ENCODE assay signal across 8 mouse cellular contexts in genomic region chr15:81416763-81417310, GRCm38 (mm10). TPM values are rescaled to one million over a fixed set of nuclear protein-coding genes. Genes with fewer than 3 reads are reported as not detected.
DNase-seq lines count a peak whose midpoint lies in the region; ATAC-seq and TF ChIP-seq lines count a peak whose summit lies in the region.
"Not testable (repeated sequence)": the region's sequence is repeated elsewhere in the genome, so short reads cannot be mapped to it uniquely, and the experiment has no call there.

No protein-coding gene starts in this region.

- peak; percentile 81 for DNase-seq in adrenal gland, adult 2 months
- DNase-seq in forebrain, embryonic 10.5 days (ENCODE audit: extremely low spot score, low spot score): peak; percentile 67
- peak; percentile 86 for DNase-seq in kidney, adult 2 months
- DNase-seq in midbrain, postnatal 0 days (ENCODE audit: low spot score): peak; percentile 23
- DNase-seq in spleen, postnatal 10 days (ENCODE audit: low spot score in 2 of 2): peak; percentile 43 to 84
- DNase-seq in urinary bladder, postnatal 4 days (ENCODE audit: low spot score in 2 of 2): peak; percentile 57 to 71

- H3K9me3 ChIP-seq in forebrain, embryonic 10.5 days; heart, embryonic 14.5 days (ENCODE audit: control insufficient read depth, low read length); liver, embryonic 15.5 days (replicated peaks); midbrain, postnatal 0 days (ENCODE audit: low read length): not testable (repeated sequence)

- H3K27ac ChIP-seq in forebrain, embryonic 10.5 days: peak overlapping the region; percentile 77
- H3K27ac ChIP-seq in heart, embryonic 14.5 days (replicated peaks in 1 of 2; ENCODE audit: control insufficient read depth in 1 of 2, insufficient read depth in 1 of 2, low read depth in 2 of 2, low read length in 2 of 2); kidney, adult 2 months (ENCODE audit: insufficient read depth, low read depth, low read length); midbrain, postnatal 0 days (ENCODE audit: low read depth, low read length): not testable (repeated sequence)
- peak overlapping the region; percentile 68 for H3K27ac ChIP-seq in liver, embryonic 15.5 days (replicated peaks)

- peak overlapping the region; percentile 66 for H3K4me2 ChIP-seq in heart, embryonic 14.5 days (ENCODE audit: low read length)
- H3K4me2 ChIP-seq in liver, embryonic 15.5 days: peak overlapping the region; percentile 72
- H3K4me2 ChIP-seq in midbrain, postnatal 0 days (ENCODE audit: low read depth, low read length, poor library complexity, severe bottlenecking): peak overlapping the region; percentile 24; the same call in 1 of the 2 replicates

- WGBS in forebrain, embryonic 10.5 days: 11% methylated on average over 22 of the region's 22 CpGs
- 4% methylated on average over 22 of the region's 22 CpGs for WGBS in heart, embryonic 14.5 days
- 8% methylated on average over 22 of the region's 22 CpGs for WGBS in kidney, adult 2 months
- 9% methylated on average over 22 of the region's 22 CpGs for WGBS in liver, embryonic 15.5 days (ENCODE audit: insufficient replicate concordance)
- WGBS in midbrain, postnatal 0 days: 8% methylated on average over 22 of the region's 22 CpGs

- peak overlapping the region; percentile 35 for H3K4me3 ChIP-seq in forebrain, embryonic 10.5 days
- peak overlapping the region; percentile 17 to 30; a peak in 3 of 4 replicates for H3K4me3 ChIP-seq in heart, embryonic 14.5 days (ENCODE audit: control insufficient read depth in 1 of 2, insufficient read depth in 1 of 2, low read depth in 1 of 2, low read length in 2 of 2)
- H3K4me3 ChIP-seq in kidney, adult 2 months (ENCODE audit: insufficient read depth, low read depth, low read length); midbrain, postnatal 0 days (ENCODE audit: low read depth, low read length): not testable (repeated sequence)
- peak overlapping the region; percentile 41 for H3K4me3 ChIP-seq in liver, embryonic 15.5 days (replicated peaks)

- not testable (repeated sequence) for TF ChIP-seq CTCF in kidney, adult 2 months (conservative IDR thresholded peaks at IDR 0.05; ENCODE audit: insufficient read depth, insufficient read length, low read depth, low read length); midbrain, postnatal 0 days (IDR thresholded peaks at IDR 0.05)

- H3K27me3 ChIP-seq in forebrain, embryonic 10.5 days (ENCODE audit: poor library complexity, severe bottlenecking); heart, embryonic 14.5 days (ENCODE audit: control insufficient read depth, insufficient read depth, low read length); kidney, adult 2 months (replicated peaks; ENCODE audit: control insufficient read depth, insufficient read depth, low read length); liver, embryonic 15.5 days; midbrain, postnatal 0 days (ENCODE audit: insufficient read depth, low read length): not testable (repeated sequence)

- peak; percentile 61; the same call in 1 of the 2 replicates for ATAC-seq in heart, embryonic 14.5 days (ENCODE audit: insufficient number of reproducible peaks, insufficient read depth, low FRiP score, low read depth)
- ATAC-seq in liver, embryonic 15.5 days (ENCODE audit: insufficient read depth): peak; percentile 79
- ATAC-seq in midbrain, postnatal 0 days (ENCODE audit: low FRiP score): not testable (repeated sequence)

- H3K4me1 ChIP-seq in forebrain, embryonic 10.5 days: peaks cover 23% of the 10 kb centered on the region
- not testable (repeated sequence) for H3K4me1 ChIP-seq in heart, embryonic 14.5 days (ENCODE audit: control insufficient read depth in 2 of 2, insufficient read depth in 2 of 2, low read length in 2 of 2); kidney, adult 2 months (ENCODE audit: control insufficient read depth, insufficient read depth, low read length); midbrain, postnatal 0 days (ENCODE audit: insufficient read depth, low read length)
- H3K4me1 ChIP-seq in liver, embryonic 15.5 days (replicated peaks): peaks cover 29% of the 10 kb centered on the region

- H3K9ac ChIP-seq in heart, embryonic 14.5 days (ENCODE audit: low read length): peak overlapping the region; percentile 61; the same call in 1 of the 2 replicates
- peak overlapping the region; percentile 43; the same call in 1 of the 2 replicates for H3K9ac ChIP-seq in liver, embryonic 15.5 days
- H3K9ac ChIP-seq in midbrain, postnatal 0 days (replicated peaks; ENCODE audit: low read length, poor library complexity, severe bottlenecking): not testable (repeated sequence)

- peaks cover 17% of the 10 kb centered on the region for H3K36me3 ChIP-seq in forebrain, embryonic 10.5 days (replicated peaks)
- H3K36me3 ChIP-seq in heart, embryonic 14.5 days (ENCODE audit: control insufficient read depth, insufficient read depth, low read length); kidney, adult 2 months (ENCODE audit: control insufficient read depth, insufficient read depth, low read length); liver, embryonic 15.5 days (replicated peaks); midbrain, postnatal 0 days (ENCODE audit: insufficient read depth, low read length): not testable (repeated sequence)

- not testable (repeated sequence) for TF ChIP-seq POLR2A in kidney, adult 2 months (IDR thresholded peaks at IDR 0.05; ENCODE audit: low read depth, low read length)

RNA-seq across cellular contexts. Expression of gene Dnajb7, which starts 8.7 kb away (rescaled TPM):
- not detected for total RNA-seq in adrenal gland, adult 2 months (2021)
- polyA plus RNA-seq in adrenal gland, adult 2 months (2012; rRNA removed): not detected in 2 replicates
- 2.5 TPM in 2 replicates for polyA plus RNA-seq in forebrain, embryonic 10.5 days (2016; fragmentation: Nextera tagmentation; extraction: Ambion mirVana)
- polyA plus RNA-seq in heart, embryonic 14.5 days (2014; fragmentation: Nextera tagmentation; extraction: Ambion mirVana): 1.1 and 1.3 TPM in 2 replicates
- polyA plus RNA-seq in kidney, adult 2 months (2012; rRNA removed): 0.06 TPM in 1 of 2 replicates, not detected in the other
- 0.70 and 0.75 TPM in 2 replicates for polyA plus RNA-seq in liver, embryonic 15.5 days (2015; fragmentation: Nextera tagmentation; extraction: Ambion mirVana)
- total RNA-seq in midbrain, postnatal 0 days (2014; rRNA removed): not detected in 2 replicates
- polyA plus RNA-seq in midbrain, postnatal 0 days (2015; fragmentation: Nextera tagmentation; extraction: Ambion mirVana): 0.16 and 0.26 TPM in 2 replicates

RNA-seq across cellular contexts. Expression of gene Xpnpep3, which starts 16.9 kb away (rescaled TPM):
- total RNA-seq in adrenal gland, adult 2 months (2021): 10 to 100 TPM; 27.7 to 34.8 TPM
- polyA plus RNA-seq in adrenal gland, adult 2 months (2012; rRNA removed): 7.7 and 12.0 TPM in 2 replicates
- polyA plus RNA-seq in forebrain, embryonic 10.5 days (2016; fragmentation: Nextera tagmentation; extraction: Ambion mirVana): 14.5 and 15.0 TPM in 2 replicates
- 9.1 and 10.9 TPM in 2 replicates for polyA plus RNA-seq in heart, embryonic 14.5 days (2014; fragmentation: Nextera tagmentation; extraction: Ambion mirVana)
- polyA plus RNA-seq in kidney, adult 2 months (2012; rRNA removed): 9.6 and 10.7 TPM in 2 replicates
- polyA plus RNA-seq in liver, embryonic 15.5 days (2015; fragmentation: Nextera tagmentation; extraction: Ambion mirVana): 6.2 and 6.8 TPM in 2 replicates
- total RNA-seq in midbrain, postnatal 0 days (2014; rRNA removed): 8.2 and 13.8 TPM in 2 replicates
- 5.4 and 6.5 TPM in 2 replicates for polyA plus RNA-seq in midbrain, postnatal 0 days (2015; fragmentation: Nextera tagmentation; extraction: Ambion mirVana)

RNA-seq across cellular contexts. Expression of gene St13, which starts 17.0 kb away (rescaled TPM):
- 100 to 1,000 TPM; 246 to 354 TPM for total RNA-seq in adrenal gland, adult 2 months (2021)
- polyA plus RNA-seq in adrenal gland, adult 2 months (2012; rRNA removed): 31.1 and 40.3 TPM in 2 replicates
- 210 and 228 TPM in 2 replicates for polyA plus RNA-seq in forebrain, embryonic 10.5 days (2016; fragmentation: Nextera tagmentation; extraction: Ambion mirVana)
- 101 and 105 TPM in 2 replicates for polyA plus RNA-seq in heart, embryonic 14.5 days (2014; fragmentation: Nextera tagmentation; extraction: Ambion mirVana)
- 40.7 and 46.3 TPM in 2 replicates for polyA plus RNA-seq in kidney, adult 2 months (2012; rRNA removed)
- polyA plus RNA-seq in liver, embryonic 15.5 days (2015; fragmentation: Nextera tagmentation; extraction: Ambion mirVana): 53.5 and 57.4 TPM in 2 replicates
- 111 and 137 TPM in 2 replicates for total RNA-seq in midbrain, postnatal 0 days (2014; rRNA removed)
- 231 and 241 TPM in 2 replicates for polyA plus RNA-seq in midbrain, postnatal 0 days (2015; fragmentation: Nextera tagmentation; extraction: Ambion mirVana)

RNA-seq across cellular contexts. Expression of gene Rbx1, which starts 49.3 kb away (rescaled TPM):
- 100 to 1,000 TPM; 128 to 150 TPM for total RNA-seq in adrenal gland, adult 2 months (2021)
- 13.8 and 16.8 TPM in 2 replicates for polyA plus RNA-seq in adrenal gland, adult 2 months (2012; rRNA removed)
- 612 and 631 TPM in 2 replicates for polyA plus RNA-seq in forebrain, embryonic 10.5 days (2016; fragmentation: Nextera tagmentation; extraction: Ambion mirVana)
- 426 and 448 TPM in 2 replicates for polyA plus RNA-seq in heart, embryonic 14.5 days (2014; fragmentation: Nextera tagmentation; extraction: Ambion mirVana)
- 76.3 and 118 TPM in 2 replicates for polyA plus RNA-seq in kidney, adult 2 months (2012; rRNA removed)
- 195 and 226 TPM in 2 replicates for polyA plus RNA-seq in liver, embryonic 15.5 days (2015; fragmentation: Nextera tagmentation; extraction: Ambion mirVana)
- 152 and 155 TPM in 2 replicates for total RNA-seq in midbrain, postnatal 0 days (2014; rRNA removed)
- 397 and 411 TPM in 2 replicates for polyA plus RNA-seq in midbrain, postnatal 0 days (2015; fragmentation: Nextera tagmentation; extraction: Ambion mirVana)

RNA-seq across cellular contexts. Expression of gene Slc25a17, which starts 56.2 kb away (rescaled TPM):
- total RNA-seq in adrenal gland, adult 2 months (2021): 10 to 100 TPM; 77.4 to 99.9 TPM
- polyA plus RNA-seq in adrenal gland, adult 2 months (2012; rRNA removed): 16.8 and 19.8 TPM in 2 replicates
- polyA plus RNA-seq in forebrain, embryonic 10.5 days (2016; fragmentation: Nextera tagmentation; extraction: Ambion mirVana): 82.5 and 83.3 TPM in 2 replicates
- polyA plus RNA-seq in heart, embryonic 14.5 days (2014; fragmentation: Nextera tagmentation; extraction: Ambion mirVana): 54.9 and 56.4 TPM in 2 replicates
- polyA plus RNA-seq in kidney, adult 2 months (2012; rRNA removed): 78.3 and 78.6 TPM in 2 replicates
- polyA plus RNA-seq in liver, embryonic 15.5 days (2015; fragmentation: Nextera tagmentation; extraction: Ambion mirVana): 40.7 and 40.9 TPM in 2 replicates
- total RNA-seq in midbrain, postnatal 0 days (2014; rRNA removed): 74.4 and 77.4 TPM in 2 replicates
- polyA plus RNA-seq in midbrain, postnatal 0 days (2015; fragmentation: Nextera tagmentation; extraction: Ambion mirVana): 121 and 123 TPM in 2 replicates

Comparison
In these comparisons a context has a peak if more than half of its experiments do, and no peak if none do; other contexts are left out.
1. DNase-seq: peak in every context shown above with its lines; median percentile 86 in kidney, adult 2 months; 81 in adrenal gland, adult 2 months; 67 in forebrain, embryonic 10.5 days; 64 in urinary bladder, postnatal 4 days; 64 in spleen, postnatal 10 days; 23 in midbrain, postnatal 0 days.